Mouse (Mus musculus) heart, adult 18-20 months (tissue): ENCODE results near the gene Atp7a. TPM values are rescaled to one million over a fixed set of nuclear protein-coding genes. Genes with fewer than 3 reads are reported as not detected.

Experiments
- DNase-seq, 2 experiments: peaks; one replicate each; pipeline ENCODE4 v3.0.0; 2021 to 2022; ENCODE audit warnings: mixed read lengths in 1 of 2
- total RNA-seq, 2 experiments: library from RNA; stranded (reverse); gene quantifications; 2 replicates each; pipeline ENCODE4 v1.2.3; 2021

Atp7a gene
- total RNA-seq, 2 experiments from 2014 or later: 7.7 to 8.7 TPM

- DNase-seq: peak; percentile 63 to 80
These were observed 144.2 kb downstream of the Atp7a start for GRCm38 (mm10) chrX:106171106-106171852.

- DNase-seq: no peak
These were observed 144.7 kb downstream of the Atp7a start for GRCm38 (mm10) chrX:106171853-106172154.

Other genes starting within 250 kb of the Atp7a start
- 10 to 100 TPM; 48.2 to 61.5 TPM for gene Atrx, start 97.9 kb upstream of the Atp7a start, total RNA-seq
- gene Magt1, start 15.4 kb upstream of the Atp7a start, total RNA-seq: 10 to 100 TPM; 38.1 to 47.6 TPM
- gene Cox7b, start 11.6 kb upstream of the Atp7a start, total RNA-seq: 1,000 to 10,000 TPM; 1,613 to 1,714 TPM
- 1 to 10 TPM; 1.0 to 1.1 TPM for gene Tlr13, start 115.9 kb downstream of the Atp7a start, total RNA-seq
- 100 to 1,000 TPM; 458 to 480 TPM for gene Pgk1, start 159.8 kb downstream of the Atp7a start, total RNA-seq
- gene Taf9b, start 193.9 kb downstream of the Atp7a start, total RNA-seq: 10 to 100 TPM in 1 of 2 experiments, 1 to 10 TPM in 1; 6.9 to 10.7 TPM
- gene Fnd3c2, start 228.1 kb downstream of the Atp7a start, total RNA-seq: not detected